In the genomic region with DNA sequence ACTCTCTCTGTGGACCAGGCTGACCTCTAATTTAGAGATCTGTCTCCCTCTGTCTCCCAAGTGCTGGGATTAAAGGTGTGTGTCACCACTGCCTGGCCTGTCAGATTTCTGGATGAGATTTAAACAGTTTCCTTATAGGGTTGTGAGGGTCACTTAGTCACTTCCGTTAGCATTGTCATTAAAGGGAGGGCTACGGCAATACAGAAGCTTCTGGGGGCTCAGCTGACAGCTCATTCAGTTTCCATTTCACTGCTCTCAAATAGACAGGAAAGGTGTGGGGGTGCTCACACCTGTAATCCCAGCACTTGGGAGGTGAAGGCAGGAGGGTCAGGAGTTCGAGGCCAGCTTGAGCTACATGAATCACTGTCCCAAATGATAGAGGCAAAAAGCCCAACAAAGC, we compare ENCODE assay signal across 27 mouse cellular contexts. TPM values are rescaled to one million over a fixed set of nuclear protein-coding genes. Genes with fewer than 3 reads are reported as not detected.
A peak's percentile ranks its signal among the peaks of the same experiment; 100 is the strongest.
DNase-seq lines count a peak whose midpoint lies in the region; ATAC-seq and TF ChIP-seq lines count a peak whose summit lies in the region.
"Had no signal": no experiment of that assay in that cellular context is flagged by ENCODE, and none has a peak within 500 bp of the region (broad histone marks: within the 10 kb centered on the region; RNA-seq: fewer than 3 reads in every experiment).

No protein-coding gene starts in this region.

- dilution Hi-C loops in CH12.LX (cut with MboI; ENCODE audit: extremely low pct_ligation_motif_present, extremely low pct_unique_long_range_greater_than_20kb, low sequenced_read_pairs) = no loop called here

- H3K79me2 ChIP-seq in CH12.LX (replicated peaks; ENCODE audit: control insufficient read depth, extremely low read depth, insufficient read depth, poor library complexity, severe bottlenecking) = no peaks in the 10 kb centered on the region

- in situ Hi-C loops in CH12.LX (cut with MboI; ENCODE audit: low pct_ligation_motif_present, low pct_unique_long_range_greater_than_20kb, low sequenced_read_pairs) = loop anchor here (25.0 kb wide), 1 partner anchor 775 kb away; a partner anchor contains a TSS

- no peaks in the 10 kb centered on the region for H3K27me3 ChIP-seq in spleen, adult 2 months (ENCODE audit: control insufficient read depth, insufficient read depth, low read length)
- H3K27me3 ChIP-seq in CH12.LX (replicated peaks) = no peaks in the 10 kb centered on the region
- H3K27me3 ChIP-seq in limb, embryonic 10.5 days (ENCODE audit: low read depth, poor library complexity, severe bottlenecking) = no peaks in the 10 kb centered on the region
- H3K27me3 ChIP-seq: embryonic facial prominence, embryonic 13.5 days; embryonic facial prominence, embryonic 15.5 days; forebrain, embryonic 13.5 days; forebrain, embryonic 15.5 days; Patski had no signal

- no peak for TF ChIP-seq RAD21 in CH12.LX (IDR thresholded peaks at IDR 0.05; ENCODE audit: low read depth, low read length)

- ATAC-seq in erythroid progenitor cell, adult 5-6 weeks (replicated peaks; ENCODE audit: low FRiP score, poor library complexity, severe bottlenecking) = no peak
- ATAC-seq: CD4-positive, CD25-positive, alpha-beta regulatory T cell, adult 4 months; forebrain, embryonic 13.5 days; forebrain, embryonic 15.5 days; forebrain, postnatal 0 days; Patski had no signal

- TF ChIP-seq POLR2A in spleen, adult 2 months (IDR thresholded peaks at IDR 0.05; ENCODE audit: low read depth, low read length) = no peak
- no peak for TF ChIP-seq POLR2A in CH12.LX (IDR thresholded peaks at IDR 0.05; ENCODE audit: low read depth, low read length)

- WGBS in spleen, adult 2 months = 84% methylated on average over 3 of the region's 3 CpGs
- 81% methylated on average over 3 of the region's 3 CpGs for WGBS in limb, embryonic 10.5 days

- no peak for TF ChIP-seq CTCF in spleen, adult 2 months (IDR thresholded peaks at IDR 0.05; ENCODE audit: extremely low read depth, insufficient read depth, insufficient read length, insufficient replicate concordance)
- no peak for TF ChIP-seq CTCF in CH12.LX (conservative IDR thresholded peaks at IDR 0.05 in 1 of 2, IDR thresholded peaks at IDR 0.05 in 1 of 2; ENCODE audit: low read depth in 2 of 2, low read length in 2 of 2)

- H3K4me2 ChIP-seq in CH12.LX (ENCODE audit: insufficient read depth, low read depth, poor library complexity, severe bottlenecking) = no peak overlapping the region
- H3K4me2 ChIP-seq: embryonic facial prominence, embryonic 13.5 days; embryonic facial prominence, embryonic 15.5 days; forebrain, embryonic 13.5 days; forebrain, embryonic 15.5 days had no signal

- no peak for TF ChIP-seq EP300 in CH12.LX (IDR thresholded peaks at IDR 0.05; ENCODE audit: low read length)

- H3K4me1 ChIP-seq in spleen, adult 2 months (ENCODE audit: control insufficient read depth, insufficient read depth, insufficient read length) = peaks cover 51% of the 10 kb centered on the region
- H3K4me1 ChIP-seq in CH12.LX (ENCODE audit: control insufficient read depth in 1 of 2, insufficient read depth in 2 of 2) = peaks cover 46 to 82% of the 10 kb centered on the region in 2 experiments
- peaks cover 9% of the 10 kb centered on the region for H3K4me1 ChIP-seq in limb, embryonic 10.5 days
- H3K4me1 ChIP-seq: embryonic facial prominence, embryonic 13.5 days; embryonic facial prominence, embryonic 15.5 days; forebrain, embryonic 13.5 days; forebrain, embryonic 15.5 days had no signal

- no peak overlapping the region for H3K9ac ChIP-seq in CH12.LX (ENCODE audit: insufficient read depth, low read depth)
- H3K9ac ChIP-seq: embryonic facial prominence, embryonic 13.5 days; embryonic facial prominence, embryonic 15.5 days; forebrain, embryonic 13.5 days; forebrain, embryonic 15.5 days; forebrain, postnatal 0 days had no signal

- no peaks in the 10 kb centered on the region for H3K36me3 ChIP-seq in spleen, adult 2 months (ENCODE audit: control insufficient read depth, insufficient read depth, low read length)
- no peaks in the 10 kb centered on the region for H3K36me3 ChIP-seq in CH12.LX (replicated peaks in 1 of 2; ENCODE audit: control insufficient read depth in 1 of 2, insufficient read depth in 1 of 2, low read length in 1 of 2)
- H3K36me3 ChIP-seq in limb, embryonic 10.5 days = 0 out of 2 replicates have a peak, but pooled peaks cover under 1% of the 10 kb centered on the region
- H3K36me3 ChIP-seq: embryonic facial prominence, embryonic 13.5 days; embryonic facial prominence, embryonic 15.5 days; forebrain, embryonic 15.5 days had no signal

- no peak overlapping the region for H3K4me3 ChIP-seq in spleen, adult 2 months (ENCODE audit: extremely low read depth, insufficient read depth, insufficient read length)
- H3K4me3 ChIP-seq in CH12.LX (replicated peaks in 1 of 3; ENCODE audit: low read depth in 2 of 3, low read length in 2 of 3, poor library complexity in 1 of 3) = no peak overlapping the region
- H3K4me3 ChIP-seq in limb, embryonic 10.5 days = no peak overlapping the region
- H3K4me3 ChIP-seq: embryonic facial prominence, embryonic 13.5 days; embryonic facial prominence, embryonic 15.5 days; erythroblast, embryonic 14.5 days; forebrain, embryonic 13.5 days; forebrain, embryonic 15.5 days had no signal

- no peak for DNase-seq in spleen, adult 2 months (ENCODE audit: low read depth in 1 of 2, low spot score in 2 of 2)
- no peak for DNase-seq in spleen, postnatal 14 days (ENCODE audit: low spot score in 2 of 2)
- DNase-seq in CH12.LX (ENCODE audit: extremely low read depth) (no peak), R1 (ENCODE audit: low read depth, low spot score) (peak; percentile 52)
- no peak for DNase-seq in thymus, postnatal 10 days (ENCODE audit: low spot score in 2 of 2)
- DNase-seq in limb, embryonic 10.5 days (ENCODE audit: low spot score) = no peak
- DNase-seq: adrenal gland, adult 2 months; adrenal gland, postnatal 10 days; adrenal gland, postnatal 25 days; B cell, adult 2 months; cerebellum, adult 11 months; cerebellum, adult 18-20 months; cerebellum, adult 8-10 months; cerebellum, adult 9-11 months; cerebellum, postnatal 14 days; cerebellum, postnatal 36 days; embryo, embryonic 11 days; forebrain, postnatal 0 days had no signal

- peak overlapping the region; percentile 13; the same call in 1 of the 2 replicates for H3K27ac ChIP-seq in spleen, adult 2 months (ENCODE audit: insufficient read depth, low read length)
- H3K27ac ChIP-seq in CH12.LX (ENCODE audit: insufficient read depth, low read depth) = peak overlapping the region; percentile 7; the same call in 1 of the 2 replicates
- H3K27ac ChIP-seq in limb, embryonic 10.5 days = no peak overlapping the region
- H3K27ac ChIP-seq: embryonic facial prominence, embryonic 13.5 days; embryonic facial prominence, embryonic 15.5 days; forebrain, embryonic 13.5 days; forebrain, embryonic 15.5 days had no signal

- no peaks in the 10 kb centered on the region for H3K9me3 ChIP-seq in CH12.LX (replicated peaks; ENCODE audit: low read length)
- no peaks in the 10 kb centered on the region for H3K9me3 ChIP-seq in limb, embryonic 10.5 days (replicated peaks)
- H3K9me3 ChIP-seq: embryonic facial prominence, embryonic 13.5 days; embryonic facial prominence, embryonic 15.5 days; forebrain, embryonic 13.5 days; forebrain, embryonic 15.5 days; G1E had no signal

TF ChIP-seq in CH12.LX, 34 proteins besides CTCF, POLR2A, EP300 and RAD21 (continues in another document):
- no peak for TF ChIP-seq RCOR1 (conservative IDR thresholded peaks at IDR 0.05; ENCODE audit: low read depth, low read length)
- no peak for TF ChIP-seq NRF1 (IDR thresholded peaks at IDR 0.05; ENCODE audit: low read depth, low read length)
- no peak for TF ChIP-seq TCF12 (IDR thresholded peaks at IDR 0.05; ENCODE audit: low read depth, low read length)
- no peak for TF ChIP-seq HCFC1 (IDR thresholded peaks at IDR 0.05; ENCODE audit: low read depth, low read length)
- no peak for TF ChIP-seq USF1 (IDR thresholded peaks at IDR 0.05; ENCODE audit: low read depth, low read length)
- TF ChIP-seq ZMIZ1 (IDR thresholded peaks at IDR 0.05; ENCODE audit: low read depth, low read length) = no peak
- no peak for TF ChIP-seq MEF2A (IDR thresholded peaks at IDR 0.05; ENCODE audit: borderline replicate concordance, low read depth, low read length)

RNA-seq across cellular contexts. Expression of a gene that starts 8.9 kb away (rescaled TPM):
- 64.0 and 82.0 TPM in 2 replicates for polyA plus RNA-seq in spleen, adult 2 months (2012; rRNA removed)
- 277 and 312 TPM in 2 replicates for total RNA-seq in CH12.LX (2012; rRNA removed)
- total RNA-seq in CH12.LX (2014; rRNA removed) = 278 and 294 TPM in 2 replicates
- 374 and 398 TPM in 2 replicates for polyA plus RNA-seq in CH12.LX (2012; ENCODE audit: insufficient read length, low read depth)
- 27.2 and 27.8 TPM in 2 replicates for polyA plus RNA-seq in limb, embryonic 10.5 days (2016; fragmentation: Nextera tagmentation; extraction: Ambion mirVana)
- total RNA-seq in erythroid progenitor cell, adult 5-6 weeks (2015; ENCODE audit: low replicate concordance) = 3.2 and 7.1 TPM in 2 replicates
- 2.0 and 6.4 TPM in 2 replicates for total RNA-seq in erythroid progenitor cell, adult 5-6 weeks (2017; ENCODE audit: low replicate concordance)

RNA-seq across cellular contexts. Expression of a gene that starts 24.2 kb away (rescaled TPM):
- 175 and 210 TPM in 2 replicates for polyA plus RNA-seq in spleen, adult 2 months (2012; rRNA removed)
- total RNA-seq in CH12.LX (2012; rRNA removed) (143 and 177 TPM in 2 replicates), CH12.LX (2014; rRNA removed) (160 and 174 TPM in 2 replicates)
- polyA plus RNA-seq in CH12.LX (2012; ENCODE audit: insufficient read length, low read depth) = 131 and 143 TPM in 2 replicates
- polyA plus RNA-seq in limb, embryonic 10.5 days (2016; fragmentation: Nextera tagmentation; extraction: Ambion mirVana) = 16.2 and 18.2 TPM in 2 replicates
- 62.3 and 66.7 TPM in 2 replicates for total RNA-seq in erythroid progenitor cell, adult 5-6 weeks (2015; ENCODE audit: low replicate concordance)
- total RNA-seq in erythroid progenitor cell, adult 5-6 weeks (2017; ENCODE audit: low replicate concordance) = 36.5 and 69.8 TPM in 2 replicates

RNA-seq across cellular contexts. Expression of a gene that starts 33.1 kb away (rescaled TPM):
- 39.4 and 40.9 TPM in 2 replicates for polyA plus RNA-seq in spleen, adult 2 months (2012; rRNA removed)
- 18.7 and 22.6 TPM in 2 replicates for total RNA-seq in CH12.LX (2012; rRNA removed)
- total RNA-seq in CH12.LX (2014; rRNA removed) = 7.7 TPM in 2 replicates
- polyA plus RNA-seq in CH12.LX (2012; ENCODE audit: insufficient read length, low read depth) = 37.2 and 39.8 TPM in 2 replicates
- 30.8 and 34.9 TPM in 2 replicates for polyA plus RNA-seq in limb, embryonic 10.5 days (2016; fragmentation: Nextera tagmentation; extraction: Ambion mirVana)
- total RNA-seq in erythroid progenitor cell, adult 5-6 weeks (2015; ENCODE audit: low replicate concordance) = 18.0 and 20.9 TPM in 2 replicates
- total RNA-seq in erythroid progenitor cell, adult 5-6 weeks (2017; ENCODE audit: low replicate concordance) = 20.7 and 33.2 TPM in 2 replicates

RNA-seq across cellular contexts. Expression of a gene that starts 33.2 kb away (rescaled TPM):
- polyA plus RNA-seq in spleen, adult 2 months (2012; rRNA removed) = 10.6 and 13.6 TPM in 2 replicates
- total RNA-seq in CH12.LX (2012; rRNA removed) (172 and 217 TPM in 2 replicates), CH12.LX (2014; rRNA removed) (154 and 168 TPM in 2 replicates)
- polyA plus RNA-seq in CH12.LX (2012; ENCODE audit: insufficient read length, low read depth) = 157 and 184 TPM in 2 replicates
- 108 and 120 TPM in 2 replicates for polyA plus RNA-seq in limb, embryonic 10.5 days (2016; fragmentation: Nextera tagmentation; extraction: Ambion mirVana)
- 10.1 and 22.2 TPM in 2 replicates for total RNA-seq in erythroid progenitor cell, adult 5-6 weeks (2015; ENCODE audit: low replicate concordance)
- 5.1 and 12.3 TPM in 2 replicates for total RNA-seq in erythroid progenitor cell, adult 5-6 weeks (2017; ENCODE audit: low replicate concordance)
